Mouse (Mus musculus) cerebellum, adult 9-10 months (tissue): Measurements from ENCODE around the gene Hist1h2be.
A peak's percentile ranks its signal among the peaks of the same experiment; 100 is the strongest.

Experiments
- DNase-seq: peaks from one replicate; pipeline ENCODE4 v3.0.0; 2022

The Hist1h2be gene

GRCm38 (mm10) chr13:23620733-23621531 is at the start of gene Hist1h2be:
TSS of gene Hist1h2be (minus strand) at chr13:23621124.
- peak; percentile 95 for DNase-seq

- no peak for DNase-seq
Measured at GRCm38 (mm10) chr13:23662536-23662935, 41.6 kb upstream of the Hist1h2be start.

- DNase-seq, result no peak
Measured at GRCm38 (mm10) chr13:23659636-23660366, 38.9 kb upstream of the Hist1h2be start.

GRCm38 (mm10) chr13:23630653-23631052 is 9.7 kb upstream of the Hist1h2be start:
- no peak for DNase-seq

- DNase-seq, result peak; percentile 67
Measured at GRCm38 (mm10) chr13:23622861-23623450, 2.0 kb upstream of the Hist1h2be start.

- peak; percentile 88 for DNase-seq
Measured at GRCm38 (mm10) chr13:23622175-23622671, 1.3 kb upstream of the Hist1h2be start, which contains the start of gene Hist1h1e. TSS of gene Hist1h1e (minus strand) at chr13:23622558.

- DNase-seq, result peak; percentile 79
Measured at GRCm38 (mm10) chr13:23621532-23622174, 729 bp upstream of the Hist1h2be start.

GRCm38 (mm10) chr13:23620056-23620732 is 730 bp downstream of the Hist1h2be start:
- DNase-seq, result no peak

GRCm38 (mm10) chr13:23611638-23612037 is 9.3 kb downstream of the Hist1h2be start:
- DNase-seq, result no peak

GRCm38 (mm10) chr13:23610393-23610792 is 10.5 kb downstream of the Hist1h2be start:
- DNase-seq, result no peak

GRCm38 (mm10) chr13:23609844-23610243 is 11.1 kb downstream of the Hist1h2be start:
- no peak for DNase-seq

- no peak for DNase-seq
Measured at GRCm38 (mm10) chr13:23609209-23609608, 11.7 kb downstream of the Hist1h2be start.

GRCm38 (mm10) chr13:23605052-23605451 is 15.9 kb downstream of the Hist1h2be start:
- DNase-seq, result no peak

- DNase-seq, result no peak
Measured at GRCm38 (mm10) chr13:23604452-23604851, 16.5 kb downstream of the Hist1h2be start.

GRCm38 (mm10) chr13:23603182-23603699 is 17.7 kb downstream of the Hist1h2be start:
- no peak for DNase-seq

- DNase-seq, result peak; percentile 74
Measured at GRCm38 (mm10) chr13:23597957-23598356, 23.0 kb downstream of the Hist1h2be start.

- no peak for DNase-seq
Measured at GRCm38 (mm10) chr13:23595622-23596372, 25.1 kb downstream of the Hist1h2be start.

GRCm38 (mm10) chr13:23595185-23595584 is 25.7 kb downstream of the Hist1h2be start:
- no peak for DNase-seq

- no peak for DNase-seq
Measured at GRCm38 (mm10) chr13:23593051-23593770, 27.7 kb downstream of the Hist1h2be start.

- peak; percentile 79 for DNase-seq
Measured at GRCm38 (mm10) chr13:23592614-23593013, 28.3 kb downstream of the Hist1h2be start.
